Mouse (Mus musculus) forebrain, embryonic 15.5 days (tissue): ENCODE measurements around the gene Nrf1. TPM values are rescaled to one million over a fixed set of nuclear protein-coding genes. Genes with fewer than 3 reads are reported as not detected.

ENCODE experiments used
- ATAC-seq: fragments of 200-750 bp; cut with Nextera tagmentation; replicated peaks from 2 replicates; pipeline ENCODE4 v1.8.0; 2017; ENCODE audit warnings: mild to moderate bottlenecking, moderate TSS enrichment, moderate library complexity
- H3K27ac ChIP-seq: fragments of 300-500 bp; sonication (generic); replicated peaks from 2 replicates; pipeline ENCODE4 v1.5.1; 2015; ENCODE audit warnings: mild to moderate bottlenecking, inconsistent platforms
- H3K27me3 ChIP-seq: fragments of 300-500 bp; sonication (generic); 2 replicates; pipeline ENCODE4 v1.6.1; 2015; ENCODE audit warnings: inconsistent platforms
- H3K36me3 ChIP-seq: fragments of 300-500 bp; sonication (generic); 2 replicates; pipeline ENCODE4 v1.6.1; 2015; ENCODE audit warnings: mild to moderate bottlenecking, inconsistent platforms
- H3K4me1 ChIP-seq: fragments of 300-500 bp; sonication (generic); 2 replicates; pipeline ENCODE4 v1.6.1; 2015; ENCODE audit warnings: inconsistent platforms
- H3K4me2 ChIP-seq: fragments of 300-500 bp; sonication (generic); replicated peaks from 2 replicates; pipeline ENCODE4 v1.6.1; 2015; ENCODE audit warnings: mild to moderate bottlenecking, inconsistent platforms
- H3K4me3 ChIP-seq: fragments of 300-500 bp; sonication (generic); 2 replicates; pipeline ENCODE4 v1.5.1; 2015; ENCODE audit warnings: mild to moderate bottlenecking, inconsistent platforms
- H3K9ac ChIP-seq: fragments of 300-500 bp; sonication (generic); replicated peaks from 2 replicates; pipeline ENCODE4 v1.6.1; 2015; ENCODE audit warnings: mild to moderate bottlenecking, inconsistent platforms
- H3K9me3 ChIP-seq: fragments of 300-500 bp; sonication (generic); 2 replicates; pipeline ENCODE4 v1.6.1; 2016; ENCODE audit warnings: inconsistent platforms
- WGBS: fragments of 180-500 bp; shearing (Covaris S2); methylation state at CpG from one replicate; pipeline ENCODE4 v1.1.7; 2015; ENCODE audit warnings: mixed read lengths; 5-methylcytosine and 5-hydroxymethylcytosine counted together
- polyA plus RNA-seq: library from polyadenylated mRNA; unstranded; fragments of >200 nt; fragmentation: Nextera tagmentation; extraction: Ambion mirVana; gene quantifications from 2 replicates; pipeline ENCODE4 v1.2.1, GENCODE M21; 2015

The Nrf1 gene
- polyA plus RNA-seq, 1 experiment from 2014 or later: 59.6 TPM

- Histone ChIP-seq H3K27ac (no peak overlapping the region), H3K4me2 (no peak overlapping the region), H3K9me3 (no peaks in the 10 kb centered on the region), H3K4me1 (peaks cover 31% of the 10 kb centered on the region), H3K27me3 (no peaks in the 10 kb centered on the region), H3K4me3 (no peak overlapping the region), H3K36me3 (no peaks in the 10 kb centered on the region), H3K9ac (no peak overlapping the region)
- WGBS: 49% methylated on average over 1 of the region's 1 CpGs
- ATAC-seq: no peak
These were observed 35.5 kb downstream of the Nrf1 start for GRCm38 (mm10) chr6:30083307-30083706.

GRCm38 (mm10) chr6:30085351-30085750, 37.6 kb downstream of the Nrf1 start:
- 44% methylated on average over 2 of the region's 2 CpGs for WGBS
- Histone ChIP-seq H3K27me3 (no peaks in the 10 kb centered on the region), H3K27ac (no peak overlapping the region), H3K4me1 (peaks cover 16% of the 10 kb centered on the region), H3K9me3 (no peaks in the 10 kb centered on the region), H3K4me2 (no peak overlapping the region), H3K4me3 (no peak overlapping the region), H3K36me3 (peaks cover 10% of the 10 kb centered on the region), H3K9ac (no peak overlapping the region)
- no peak for ATAC-seq

DNA sequence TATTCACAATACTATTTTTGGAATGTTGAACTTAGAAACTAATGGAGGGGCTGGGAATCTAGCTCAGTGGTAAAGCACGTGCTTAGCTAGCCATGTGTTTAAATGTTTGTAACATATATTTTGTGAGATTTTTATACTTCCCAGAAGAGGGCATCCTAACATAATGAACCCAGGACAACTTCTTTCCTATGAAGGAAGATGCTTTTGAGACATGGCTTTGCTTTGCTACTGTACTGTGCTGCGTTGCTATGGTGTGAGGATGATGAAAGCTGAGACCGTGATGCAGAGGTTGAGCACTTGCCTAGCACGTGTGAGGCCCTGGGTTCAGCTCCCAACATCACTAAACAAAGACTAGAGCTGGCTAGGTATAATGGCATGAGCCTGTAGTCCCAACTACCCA, 43.4 kb downstream of the Nrf1 start:
- ATAC-seq: no peak
- WGBS: 61% methylated on average over 4 of the region's 4 CpGs
- H3K4me3 ChIP-seq: no peak overlapping the region
- H3K9ac ChIP-seq: no peak overlapping the region
- H3K36me3 ChIP-seq: peaks cover 21% of the 10 kb centered on the region
- H3K27ac ChIP-seq: no peak overlapping the region
- H3K4me1 ChIP-seq: no peaks in the 10 kb centered on the region
- no peaks in the 10 kb centered on the region for H3K27me3 ChIP-seq
- H3K4me2 ChIP-seq: no peak overlapping the region
- no peaks in the 10 kb centered on the region for H3K9me3 ChIP-seq

GRCm38 (mm10) chr6:30092816-30093215, 45.0 kb downstream of the Nrf1 start:
- Histone ChIP-seq H3K4me1 (no peaks in the 10 kb centered on the region), H3K36me3 (peaks cover 29% of the 10 kb centered on the region), H3K27ac (no peak overlapping the region), H3K27me3 (no peaks in the 10 kb centered on the region), H3K9ac (no peak overlapping the region), H3K9me3 (no peaks in the 10 kb centered on the region), H3K4me2 (no peak overlapping the region), H3K4me3 (no peak overlapping the region)
- ATAC-seq: no peak
- 94% methylated on average over 6 of the region's 6 CpGs for WGBS

DNA sequence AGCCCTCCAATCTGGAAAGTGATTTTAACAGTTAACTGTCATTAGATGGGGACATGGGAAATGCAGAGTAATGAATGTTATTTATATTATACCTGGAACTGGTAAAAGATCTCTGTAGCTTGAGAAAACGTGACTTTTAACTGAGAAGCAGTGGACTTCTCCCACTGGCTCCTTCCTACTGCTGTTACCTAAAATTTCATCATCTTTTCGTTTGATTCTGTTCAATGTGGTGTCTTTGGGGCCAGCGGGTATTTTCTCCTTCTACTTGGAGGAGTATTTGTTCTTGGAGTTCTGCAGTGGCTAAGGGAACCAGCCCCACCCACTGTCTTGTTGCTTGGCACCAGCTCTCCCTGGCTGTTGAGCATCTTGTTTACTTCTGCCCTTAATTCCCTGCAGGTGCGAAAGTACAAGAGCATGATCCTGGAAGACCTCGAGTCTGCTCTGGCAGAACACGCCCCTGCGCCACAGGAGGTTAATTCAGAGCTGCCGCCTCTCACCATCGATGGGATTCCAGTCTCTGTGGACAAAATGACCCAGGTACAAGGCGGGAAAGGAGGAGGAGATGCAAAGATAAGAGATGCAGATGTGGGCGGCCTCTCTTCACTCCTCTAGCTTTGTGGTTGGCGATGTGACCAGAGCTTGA, 54.1 kb downstream of the Nrf1 start:
- peaks cover 56% of the 10 kb centered on the region for H3K36me3 ChIP-seq

GRCm38 (mm10) chr6:30106091-30106490, 58.3 kb downstream of the Nrf1 start:
- peaks cover 51% of the 10 kb centered on the region for H3K36me3 ChIP-seq

More for the DNA sequence above, 54.1 kb downstream of the Nrf1 start:
- Histone ChIP-seq H3K4me1 (no peaks in the 10 kb centered on the region), H3K27ac (no peak overlapping the region), H3K9me3 (no peaks in the 10 kb centered on the region), H3K27me3 (no peaks in the 10 kb centered on the region), H3K4me2 (no peak overlapping the region), H3K9ac (no peak overlapping the region), H3K4me3 (no peak overlapping the region)
- 80% methylated on average over 12 of the region's 12 CpGs for WGBS
- ATAC-seq: no peak

GRCm38 (mm10) chr6:30107456-30107855, 59.7 kb downstream of the Nrf1 start:
- WGBS: 86% methylated on average over 2 of the region's 2 CpGs

More at GRCm38 (mm10) chr6:30106091-30106490, 58.3 kb downstream of the Nrf1 start:
- Histone ChIP-seq H3K4me1 (no peaks in the 10 kb centered on the region), H3K27me3 (no peaks in the 10 kb centered on the region), H3K27ac (no peak overlapping the region), H3K9ac (no peak overlapping the region), H3K4me3 (no peak overlapping the region), H3K9me3 (no peaks in the 10 kb centered on the region), H3K4me2 (no peak overlapping the region)
- ATAC-seq: no peak
- 82% methylated on average over 2 of the region's 2 CpGs for WGBS

GRCm38 (mm10) chr6:30109820-30110502, 62.2 kb downstream of the Nrf1 start:
- Histone ChIP-seq H3K36me3 (peaks cover 31% of the 10 kb centered on the region), H3K9ac (no peak overlapping the region), H3K4me1 (no peaks in the 10 kb centered on the region), H3K27ac (no peak overlapping the region), H3K27me3 (no peaks in the 10 kb centered on the region), H3K4me3 (no peak overlapping the region), H3K9me3 (no peaks in the 10 kb centered on the region), H3K4me2 (no peak overlapping the region)
- no peak for ATAC-seq
- 94% methylated on average over 10 of the region's 10 CpGs for WGBS

More at GRCm38 (mm10) chr6:30107456-30107855, 59.7 kb downstream of the Nrf1 start:
- H3K9ac ChIP-seq: no peak overlapping the region
- peaks cover 49% of the 10 kb centered on the region for H3K36me3 ChIP-seq
- H3K27me3 ChIP-seq: no peaks in the 10 kb centered on the region
- no peak for ATAC-seq
- H3K4me3 ChIP-seq: no peak overlapping the region
- H3K27ac ChIP-seq: no peak overlapping the region
- no peaks in the 10 kb centered on the region for H3K9me3 ChIP-seq
- H3K4me2 ChIP-seq: no peak overlapping the region
- H3K4me1 ChIP-seq: no peaks in the 10 kb centered on the region

DNA sequence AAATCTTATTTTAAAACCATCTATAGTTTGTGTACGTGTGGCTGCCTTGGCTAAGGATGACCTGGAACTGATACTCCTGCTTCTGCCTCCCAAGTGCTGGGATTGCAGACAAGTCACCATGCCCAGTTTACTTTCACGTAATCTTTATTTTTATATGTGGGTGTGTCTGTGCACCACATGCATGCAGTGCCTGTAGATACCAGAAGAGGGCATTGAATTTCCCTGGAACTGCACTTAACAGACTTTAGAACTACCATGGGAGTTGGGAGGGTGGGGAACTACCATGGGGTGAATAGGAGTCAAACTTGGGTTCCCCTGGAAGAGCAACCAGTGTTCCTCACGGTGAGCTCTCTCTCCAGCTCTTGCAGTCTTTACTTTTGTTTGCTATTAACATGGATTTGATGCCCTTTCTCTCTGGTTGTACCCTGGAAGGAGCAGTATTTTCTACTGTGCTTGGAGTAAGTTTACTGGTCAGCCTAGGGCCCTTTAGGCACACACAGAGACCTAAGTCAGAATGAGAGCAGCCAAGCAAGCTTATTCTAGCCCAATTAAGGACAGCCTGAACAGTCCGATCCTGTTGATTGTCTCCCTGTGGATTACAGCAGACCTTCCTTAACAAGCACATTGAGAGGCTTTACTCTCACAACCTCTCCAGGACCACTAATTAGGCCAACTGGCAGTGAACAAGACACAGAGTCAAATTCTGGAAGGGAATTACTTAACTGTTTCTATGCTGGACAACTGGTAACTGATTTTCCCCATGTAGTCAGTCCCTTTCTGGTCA, 64.8 kb downstream of the Nrf1 start:
- H3K4me3 ChIP-seq: no peak overlapping the region
- no peak for ATAC-seq
- H3K27me3 ChIP-seq: no peaks in the 10 kb centered on the region
- H3K9me3 ChIP-seq: no peaks in the 10 kb centered on the region
- H3K27ac ChIP-seq: no peak overlapping the region
- no peaks in the 10 kb centered on the region for H3K4me1 ChIP-seq
- H3K9ac ChIP-seq: no peak overlapping the region
- WGBS: 58% methylated on average over 4 of the region's 4 CpGs
- H3K4me2 ChIP-seq: no peak overlapping the region
- peaks cover 42% of the 10 kb centered on the region for H3K36me3 ChIP-seq

GRCm38 (mm10) chr6:30114101-30114500, 66.3 kb downstream of the Nrf1 start:
- H3K9me3 ChIP-seq: no peaks in the 10 kb centered on the region
- peaks cover 56% of the 10 kb centered on the region for H3K36me3 ChIP-seq
- H3K27me3 ChIP-seq: no peaks in the 10 kb centered on the region
- H3K4me2 ChIP-seq: no peak overlapping the region
- H3K4me3 ChIP-seq: no peak overlapping the region
- ATAC-seq: no peak
- WGBS: 88% methylated on average over 2 of the region's 2 CpGs
- H3K9ac ChIP-seq: no peak overlapping the region
- no peaks in the 10 kb centered on the region for H3K4me1 ChIP-seq
- no peak overlapping the region for H3K27ac ChIP-seq

- no peaks in the 10 kb centered on the region for H3K9me3 ChIP-seq
- WGBS: 85% methylated on average over 2 of the region's 2 CpGs
- no peaks in the 10 kb centered on the region for H3K27me3 ChIP-seq
- peaks cover 39% of the 10 kb centered on the region for H3K36me3 ChIP-seq
- no peak for ATAC-seq
- no peak overlapping the region for H3K4me2 ChIP-seq
- no peak overlapping the region for H3K27ac ChIP-seq
- H3K4me3 ChIP-seq: no peak overlapping the region
- no peaks in the 10 kb centered on the region for H3K4me1 ChIP-seq
- H3K9ac ChIP-seq: no peak overlapping the region
These were observed 73.4 kb downstream of the Nrf1 start for GRCm38 (mm10) chr6:30121152-30121551.

GRCm38 (mm10) chr6:30121600-30121999, 73.8 kb downstream of the Nrf1 start:
- ATAC-seq: no peak
- H3K27ac ChIP-seq: no peak overlapping the region
- H3K9me3 ChIP-seq: no peaks in the 10 kb centered on the region
- H3K4me3 ChIP-seq: no peak overlapping the region
- WGBS: 80% methylated on average over 1 of the region's 1 CpGs
- no peaks in the 10 kb centered on the region for H3K27me3 ChIP-seq
- no peaks in the 10 kb centered on the region for H3K4me1 ChIP-seq
- no peak overlapping the region for H3K9ac ChIP-seq
- peaks cover 37% of the 10 kb centered on the region for H3K36me3 ChIP-seq
- H3K4me2 ChIP-seq: no peak overlapping the region
